Mouse (Mus musculus): ENCODE measurements at regions not wholly inside any gene's neighbourhood (a gene's known extent, or its start where the extent isn't known, plus 50 kb on each side); places are given as distances from the start of the nearest gene placed in this dataset.

DNA sequence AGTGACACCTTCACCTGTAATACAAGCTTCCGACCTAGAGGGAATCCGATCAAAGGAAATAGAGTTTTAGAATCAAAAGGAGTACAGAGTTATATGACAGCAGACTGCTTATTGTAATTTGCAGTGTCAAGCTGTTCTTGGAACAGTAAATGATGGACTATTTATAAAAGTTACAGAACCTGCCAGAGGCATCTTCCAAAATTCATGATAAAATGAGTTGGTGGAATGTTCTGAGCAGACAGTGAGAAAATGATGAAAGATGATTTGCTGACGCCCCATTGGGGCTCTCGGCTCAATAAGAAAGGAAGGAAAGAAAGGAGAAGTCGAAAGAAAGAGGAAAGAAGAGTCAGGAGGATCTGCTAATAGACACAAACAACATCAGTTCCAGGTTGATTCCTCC lies 300.3 kb upstream of the Sox14 start:
- TF ChIP-seq POLR2A (IDR thresholded peaks at IDR 0.05; ENCODE audit: low read depth, low read length) (no peak), CTCF (conservative IDR thresholded peaks at IDR 0.05; ENCODE audit: insufficient read depth, insufficient read length, low read depth, low read length) (no peak)
